Mouse (Mus musculus): ENCODE results near the gene Lhfp.

- TF ChIP-seq CTCF (IDR thresholded peaks at IDR 0.05; ENCODE audit: borderline replicate concordance, insufficient read depth, low read length) (no peak), POLR2A (IDR thresholded peaks at IDR 0.05; ENCODE audit: low read depth, low read length) (no peak)
These were observed 27.1 kb downstream of the Lhfp start for GRCm38 (mm10) chr3:53068399-53068798.
